Mouse (Mus musculus): ENCODE measurements around the gene Otub1.

Gene Otub1
- long read RNA-seq, experiment 1, transcript Otub1-201 (7 exons, 1,713 nt) = major isoform, 61 of 184 reads
- long read RNA-seq, experiment 1, partial matches to known transcripts = 0 of 184 reads
- long read RNA-seq, experiment 1, other reads (novel, unspliced or antisense) = 123 of 184 reads
- long read RNA-seq, experiment 2, transcript Otub1-201 (7 exons, 1,713 nt) = major isoform, 59 of 150 reads
- long read RNA-seq, experiment 2, partial matches to known transcripts = 1 of 150 reads
- long read RNA-seq, experiment 2, other reads (novel, unspliced or antisense) = 90 of 150 reads

GRCm38 (mm10) chr19:7205753-7206736, at the start of gene Otub1:
Gene Otub1, minus strand, starts transcription at chr19:7206316.
- intact Hi-C loops (cut with DNase I) = no loop called here

DNA sequence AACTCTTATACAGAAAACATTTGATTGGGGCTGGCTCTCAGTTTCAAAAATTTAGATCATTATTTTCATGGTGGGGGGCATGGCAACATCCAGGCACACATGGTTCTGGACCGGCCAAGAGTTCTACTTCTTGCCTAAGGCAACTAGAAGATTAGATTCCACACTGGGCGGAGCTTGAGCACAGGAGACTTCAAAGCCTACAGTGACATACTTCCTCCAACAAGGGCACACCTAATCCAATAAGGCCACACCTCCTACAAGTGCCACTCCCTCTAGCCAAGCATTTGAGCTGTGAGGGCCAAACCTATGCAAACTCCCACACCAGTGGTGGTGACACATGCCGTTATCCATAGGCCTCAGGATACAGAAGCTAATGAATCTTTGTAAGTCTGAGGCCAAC, 39.9 kb upstream of the Otub1 start:
- intact Hi-C loops (cut with DNase I) = no loop called here

DNA sequence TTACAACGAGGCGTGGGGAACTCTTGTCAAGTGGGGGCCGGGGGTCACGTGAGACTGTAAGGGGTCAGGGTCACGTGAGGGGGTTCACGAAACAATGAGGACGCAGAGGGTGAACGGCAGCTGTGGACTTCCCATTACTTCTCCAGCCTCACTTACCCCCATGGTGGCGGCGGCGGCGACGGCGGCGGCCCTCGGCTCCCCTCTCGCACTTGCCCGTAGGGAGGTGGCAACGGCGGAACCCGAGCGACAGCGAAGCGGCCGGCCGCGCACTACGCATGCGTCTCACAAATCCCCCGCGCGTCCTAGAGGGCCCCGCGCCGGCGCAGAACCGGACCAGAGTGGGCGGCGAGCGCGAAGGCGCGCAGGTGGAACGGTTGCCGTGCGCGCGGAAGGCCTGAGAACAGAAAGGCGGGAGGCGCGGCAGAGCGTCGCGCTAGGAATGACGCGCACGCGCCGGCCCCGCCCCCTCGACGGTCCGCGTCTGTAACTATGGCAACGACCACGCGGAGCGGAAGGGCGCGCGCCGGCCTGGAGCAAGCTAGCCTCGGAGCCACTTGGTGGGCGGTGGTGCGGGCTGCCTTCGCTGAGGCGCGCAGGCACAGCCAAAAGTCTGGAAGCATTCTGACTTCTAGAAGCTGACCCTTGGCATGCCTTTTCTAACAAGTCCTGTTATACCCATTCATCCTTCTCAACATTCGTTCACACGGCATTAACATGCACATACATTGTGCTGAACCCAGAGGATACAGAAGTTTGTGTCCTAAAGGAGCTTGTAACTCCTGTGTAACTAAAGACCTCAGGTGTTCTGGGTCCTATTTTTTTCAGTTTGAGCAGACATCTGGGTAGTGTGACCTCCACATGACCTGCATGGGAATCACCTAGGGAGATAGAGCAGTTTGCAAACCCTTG, 34.9 kb upstream of the Otub1 start, which contains the start of gene Naa40:
Naa40 (minus strand) TSS at position 402 of the 909 bp plus-strand sequence.
- intact Hi-C loops (cut with DNase I) = no loop called here

DNA sequence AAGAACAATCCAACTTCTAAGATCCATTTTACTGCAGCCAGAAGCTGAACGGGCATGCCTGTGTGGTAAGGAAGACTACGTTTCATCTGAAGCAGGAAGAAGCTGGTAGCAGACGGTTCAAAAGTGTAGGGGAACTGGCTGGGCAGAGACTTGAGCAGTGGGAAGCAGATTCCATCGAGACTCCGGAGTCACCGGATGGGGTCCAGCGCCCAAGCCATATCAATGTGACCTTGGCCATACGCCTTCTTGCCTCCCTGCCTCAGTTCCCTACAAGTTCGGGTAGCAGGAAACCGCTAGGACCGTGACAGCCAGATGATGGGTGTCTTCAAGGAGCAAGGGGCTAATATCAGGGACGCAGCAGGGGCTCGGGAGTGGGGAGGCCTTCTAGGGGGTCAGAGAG, 34.2 kb upstream of the Otub1 start:
- intact Hi-C loops (cut with DNase I) = no loop called here

DNA sequence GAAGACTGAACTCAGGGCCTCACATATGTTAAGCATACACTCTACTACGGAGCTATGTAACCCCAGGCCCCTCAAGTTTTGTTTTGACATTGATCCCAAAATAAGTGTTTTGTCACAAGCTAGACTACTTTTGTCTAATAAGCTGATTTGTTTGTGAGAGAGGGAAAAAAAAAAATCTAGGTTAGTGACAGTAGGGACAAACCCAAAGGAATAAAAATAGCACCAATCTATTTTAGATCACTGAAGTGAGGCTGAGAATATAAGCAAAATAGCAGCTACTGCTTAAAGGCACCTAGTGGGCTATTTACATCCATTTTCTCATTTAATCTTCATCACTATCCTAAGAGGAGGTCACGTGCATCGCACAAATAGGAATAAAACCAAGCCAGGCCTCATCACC, 33.5 kb upstream of the Otub1 start:
- intact Hi-C loops (cut with DNase I) = loop anchor here (10.0 kb wide), 1 partner anchor 105 kb away; the partner anchor contains the start of gene Mark2

GRCm38 (mm10) chr19:7236742-7237141, 30.6 kb upstream of the Otub1 start:
- intact Hi-C loops (cut with DNase I) = loop anchor here (10.0 kb wide), 1 partner anchor 108 kb away; the partner anchor contains the start of gene Mark2

DNA sequence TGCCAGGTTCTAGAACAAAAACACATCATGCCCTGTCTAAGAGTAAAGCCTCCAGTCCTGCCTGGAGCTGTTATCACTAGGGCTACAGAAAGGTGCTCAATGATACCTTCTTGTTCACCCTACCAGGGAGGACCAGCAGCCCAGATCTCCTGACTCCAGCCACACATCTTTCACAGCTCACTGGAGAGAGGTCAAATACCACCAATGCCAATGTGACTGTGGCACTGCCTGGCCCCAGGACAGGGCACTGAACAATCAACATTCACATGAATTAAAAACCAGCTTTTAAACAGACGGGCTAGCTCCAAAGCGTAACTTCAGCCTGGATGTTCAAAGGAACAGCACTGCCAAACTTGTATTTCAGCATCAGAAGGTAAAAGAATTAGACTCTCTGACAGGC, 29.9 kb upstream of the Otub1 start:
- intact Hi-C loops (cut with DNase I) = loop anchor here (10.0 kb wide), 1 partner anchor 109 kb away; the partner anchor contains the start of gene Mark2

- intact Hi-C loops (cut with DNase I) = loop anchor here (10.0 kb wide), 1 partner anchor 109 kb away; the partner anchor contains the start of gene Mark2
These were observed 29.3 kb upstream of the Otub1 start for GRCm38 (mm10) chr19:7235461-7235860.

DNA sequence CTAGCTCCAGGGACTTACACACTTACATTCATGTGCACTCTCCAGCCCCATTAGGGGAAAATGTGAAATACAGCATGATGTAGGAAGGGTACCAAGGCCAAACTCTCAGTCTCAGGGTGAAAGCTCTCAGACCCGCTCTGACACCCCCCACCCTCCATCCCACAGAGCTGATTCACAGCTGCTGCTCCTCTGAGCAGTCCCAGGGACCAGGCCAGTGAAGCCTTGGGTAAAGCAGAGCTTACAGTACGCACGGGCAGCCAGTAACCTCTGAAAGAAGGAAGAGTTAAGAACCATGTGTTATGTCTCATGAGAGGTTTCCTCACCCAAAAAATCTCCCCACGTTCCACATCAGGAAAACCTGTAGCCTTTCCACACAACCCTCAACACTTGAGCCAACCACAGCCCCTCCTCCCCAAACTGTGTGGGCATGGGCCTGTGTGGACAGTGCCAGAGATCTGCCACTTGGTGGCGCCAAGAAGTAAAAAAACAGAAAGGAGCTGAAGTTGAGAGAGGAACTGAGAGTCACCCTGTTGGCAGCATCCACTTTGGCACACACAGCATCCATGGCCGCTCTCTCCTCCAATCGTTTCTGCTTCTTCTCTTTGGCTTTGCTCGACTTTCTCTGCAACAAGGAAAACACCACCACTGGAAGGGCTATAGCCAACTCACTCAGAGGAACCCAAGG, 28.6 kb upstream of the Otub1 start:
- intact Hi-C loops (cut with DNase I) = loop anchor here (5.0 to 10.0 kb wide), 2 partner anchors 110 to 183 kb away; partner anchors contain the start of genes 2700081O15Rik and Mark2

DNA sequence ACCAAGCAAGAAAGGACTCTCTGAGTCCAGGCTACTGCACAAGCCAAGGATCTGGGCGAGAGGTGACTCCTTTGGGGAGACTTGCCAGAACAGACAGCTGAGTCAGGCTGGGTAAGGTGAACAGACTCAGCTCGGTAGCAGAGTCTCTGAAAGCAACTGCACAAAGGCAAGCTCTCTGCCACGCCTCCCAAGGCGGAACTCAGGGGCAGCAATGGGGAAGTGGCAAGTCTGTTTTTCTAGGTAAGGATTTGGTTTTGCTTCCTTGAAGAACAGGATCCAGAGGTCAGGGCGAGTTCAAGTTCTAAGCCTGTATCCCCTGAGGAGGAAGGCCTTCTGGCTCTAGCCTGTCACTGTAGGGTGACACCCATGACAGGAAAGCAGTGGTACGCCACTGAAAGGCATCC, 20.4 kb upstream of the Otub1 start:
- intact Hi-C loops (cut with DNase I) = no loop called here

DNA sequence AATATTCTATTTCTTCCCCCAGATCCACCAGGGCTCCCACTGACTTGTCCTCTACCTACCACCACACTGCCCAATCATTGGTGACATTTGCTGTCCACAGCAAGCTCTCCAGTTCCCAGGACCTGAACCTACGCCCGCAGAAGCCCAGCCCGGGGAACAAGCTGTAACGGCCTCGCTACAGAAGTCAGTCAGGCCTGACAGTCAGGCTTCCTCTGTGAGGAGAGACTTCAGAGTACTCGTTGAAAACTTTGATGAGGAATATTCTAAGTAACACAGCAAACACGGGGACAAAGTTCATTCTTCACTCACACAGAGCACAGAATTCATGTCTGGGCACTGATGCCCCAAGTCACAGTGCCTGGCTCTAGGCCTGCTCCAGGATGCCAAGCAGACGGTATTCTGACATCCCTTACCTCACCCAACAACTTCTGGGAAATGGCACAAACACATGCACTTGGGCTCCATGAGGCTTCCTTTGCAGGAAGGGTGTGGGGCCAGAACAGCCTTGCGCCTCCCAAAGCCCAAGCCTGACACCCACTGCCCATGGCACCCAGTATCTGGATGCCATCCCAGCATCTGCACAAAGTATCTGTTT, 19.1 kb upstream of the Otub1 start:
- intact Hi-C loops (cut with DNase I) = no loop called here

DNA sequence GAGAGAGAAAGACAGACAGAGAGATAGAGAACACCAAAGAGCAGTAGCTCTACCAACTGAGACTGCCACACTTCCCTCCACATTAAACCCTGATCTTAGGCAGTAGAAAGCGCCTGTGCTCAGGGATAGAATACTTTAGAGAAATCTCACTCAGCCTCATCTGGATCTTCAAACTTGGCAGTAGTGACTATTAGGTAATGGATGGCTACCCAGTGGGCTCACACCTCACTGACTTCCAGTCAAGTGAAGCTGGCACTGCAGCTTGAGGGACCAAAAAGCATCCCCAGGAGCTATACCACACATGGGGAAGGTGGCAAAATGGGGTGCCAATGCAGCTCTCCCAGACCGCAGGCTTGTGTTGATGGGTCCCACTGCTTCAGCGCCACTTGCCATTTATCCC, 18.1 kb upstream of the Otub1 start:
- intact Hi-C loops (cut with DNase I) = no loop called here

- intact Hi-C loops (cut with DNase I) = no loop called here
These were observed 17.4 kb upstream of the Otub1 start for GRCm38 (mm10) chr19:7223488-7223887.

DNA sequence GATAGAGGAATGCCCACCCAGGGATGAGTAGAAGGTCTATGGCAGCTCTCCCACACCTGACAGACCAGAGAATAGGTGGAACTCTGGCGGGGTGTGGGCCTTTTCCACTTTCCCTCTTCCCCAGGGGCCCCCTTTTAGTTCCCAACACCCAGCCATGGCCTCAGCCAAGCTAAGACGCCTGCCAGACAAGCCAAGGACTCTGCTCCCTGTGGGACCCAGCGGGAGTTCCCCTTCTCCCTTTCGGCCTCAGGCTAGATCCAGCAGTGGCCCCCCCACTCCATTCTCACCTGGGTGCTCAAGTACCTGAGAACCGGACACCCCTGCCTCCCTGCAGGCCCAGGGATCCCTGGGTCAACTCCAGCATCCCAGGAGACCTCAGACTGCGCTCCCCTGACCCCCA, 16.1 kb upstream of the Otub1 start:
- intact Hi-C loops (cut with DNase I) = no loop called here

- intact Hi-C loops (cut with DNase I) = no loop called here
These were observed 12.6 kb upstream of the Otub1 start for GRCm38 (mm10) chr19:7218753-7219152.

DNA sequence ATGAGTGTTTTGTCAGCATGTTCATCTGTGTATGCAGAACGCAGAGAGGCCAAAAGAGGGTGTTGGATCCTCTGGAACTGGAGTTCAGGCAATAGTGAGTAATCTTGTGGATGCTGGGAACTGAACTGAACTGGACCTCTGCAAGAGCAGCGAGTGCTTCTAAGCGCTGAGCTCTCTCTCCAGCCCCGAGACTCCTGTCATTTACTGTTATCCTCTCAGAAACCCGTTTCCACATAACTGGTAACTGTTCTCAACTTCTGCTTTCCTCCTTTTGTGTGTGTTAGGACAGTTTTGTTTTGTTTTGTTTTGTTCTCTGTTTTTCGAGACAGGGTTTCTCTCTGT, 11.8 kb upstream of the Otub1 start:
- intact Hi-C loops (cut with DNase I) = no loop called here

DNA sequence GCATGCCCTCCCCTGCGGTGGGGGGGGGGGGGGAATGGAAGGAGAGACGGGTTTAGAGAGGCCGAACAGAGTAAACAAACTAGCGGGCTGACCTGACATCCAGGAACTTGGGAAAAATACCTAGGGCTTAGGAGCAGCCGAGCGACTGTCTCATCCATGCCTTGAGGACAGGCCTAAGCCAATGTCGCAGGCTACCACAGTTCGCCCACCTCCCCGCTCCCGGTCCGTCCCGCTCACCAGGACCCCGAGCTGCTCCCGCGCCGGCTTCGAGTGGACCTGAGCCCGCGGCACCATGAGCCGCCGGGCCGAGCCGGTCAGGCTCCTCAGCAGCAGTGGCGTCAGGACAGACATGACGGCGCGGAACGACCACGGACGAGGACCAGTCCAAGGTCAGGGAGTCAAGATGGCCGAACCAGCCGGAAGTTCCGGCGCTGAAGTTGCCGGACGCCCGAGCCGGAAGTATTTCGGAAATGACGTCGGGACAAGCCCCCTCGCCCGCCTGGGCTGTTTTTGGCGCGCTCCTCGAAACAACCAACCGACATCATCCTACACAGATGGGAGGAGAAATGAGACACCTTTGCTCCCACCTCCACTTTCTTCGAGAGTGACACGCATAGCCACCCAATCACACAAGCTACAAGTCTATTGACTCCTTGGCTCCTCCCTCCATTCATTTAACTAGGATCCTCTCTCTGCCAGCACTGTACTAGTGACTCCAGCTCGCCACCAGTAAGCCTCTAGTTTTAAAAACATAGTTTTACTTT, 11.2 kb upstream of the Otub1 start, which contains the start of gene Cox8a:
Cox8a (minus strand) TSS at position 455 of the 764 bp plus-strand sequence.
- intact Hi-C loops (cut with DNase I) = no loop called here

DNA sequence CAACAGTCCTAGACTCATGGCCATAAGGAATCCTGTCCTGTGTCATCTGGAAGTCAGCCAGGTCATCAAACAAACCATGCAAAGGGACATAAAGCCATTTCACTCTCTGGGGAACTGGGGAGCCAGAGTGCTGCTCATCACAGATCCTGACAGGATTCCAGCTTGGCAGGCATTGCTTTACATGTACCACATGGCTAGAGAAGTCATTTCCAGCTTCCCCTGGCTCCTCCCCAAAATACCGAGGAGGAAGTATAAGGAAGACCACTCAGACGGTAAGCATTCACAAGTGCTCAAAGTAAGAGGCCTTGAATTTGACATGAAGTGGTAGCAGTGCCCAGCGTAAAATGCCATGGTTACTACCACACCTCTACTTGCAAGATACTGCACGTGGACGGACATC, 8.4 kb upstream of the Otub1 start:
- intact Hi-C loops (cut with DNase I) = no loop called here

GRCm38 (mm10) chr19:7213010-7213409, 6.9 kb upstream of the Otub1 start:
- intact Hi-C loops (cut with DNase I) = no loop called here
